Comparison of ENCODE assay signal across 25 mouse cellular contexts in genomic region chr10:58969351-58969750, GRCm38 (mm10).
DNase-seq lines count a peak whose midpoint lies in the region; ATAC-seq lines count a peak whose summit lies in the region.
"Had no signal": no experiment of that assay in that cellular context is flagged by ENCODE, and none has a peak within 500 bp of the region (broad histone marks: within the 10 kb centered on the region; RNA-seq: fewer than 3 reads in every experiment).

No protein-coding gene starts in this region.

- H3K9ac ChIP-seq in liver, embryonic 11.5 days (ENCODE audit: low read depth, low read length): no peak overlapping the region
- H3K9ac ChIP-seq: embryonic facial prominence, embryonic 13.5 days; embryonic facial prominence, embryonic 15.5 days; forebrain, embryonic 12.5 days had no signal

- 91% methylated on average over 5 of the region's 5 CpGs for WGBS in liver, embryonic 11.5 days

- H3K9me3 ChIP-seq in liver, embryonic 11.5 days (ENCODE audit: control insufficient read depth, low read length): no peaks in the 10 kb centered on the region
- H3K9me3 ChIP-seq: embryonic facial prominence, embryonic 13.5 days; embryonic facial prominence, embryonic 15.5 days; forebrain, embryonic 10.5 days had no signal

- no peak overlapping the region for H3K4me3 ChIP-seq in liver, embryonic 11.5 days (ENCODE audit: low read depth, low read length)
- H3K4me3 ChIP-seq: embryonic facial prominence, embryonic 13.5 days; embryonic facial prominence, embryonic 15.5 days; erythroblast, embryonic 14.5 days; forebrain, embryonic 10.5 days; forebrain, embryonic 12.5 days had no signal

- no peak overlapping the region for H3K4me2 ChIP-seq in liver, embryonic 11.5 days
- H3K4me2 ChIP-seq: embryonic facial prominence, embryonic 13.5 days; embryonic facial prominence, embryonic 15.5 days; forebrain, embryonic 12.5 days had no signal

- no peak overlapping the region for H3K27ac ChIP-seq in liver, embryonic 11.5 days (ENCODE audit: low read depth, low read length)
- H3K27ac ChIP-seq: embryonic facial prominence, embryonic 13.5 days; embryonic facial prominence, embryonic 15.5 days; forebrain, embryonic 10.5 days; forebrain, embryonic 12.5 days had no signal

- intact Hi-C loops in heart, postnatal 36 days (cut with DNase I): no loop called here

- no peaks in the 10 kb centered on the region for H3K36me3 ChIP-seq in liver, embryonic 11.5 days (ENCODE audit: control insufficient read depth, insufficient read depth, low read length)
- H3K36me3 ChIP-seq: embryonic facial prominence, embryonic 13.5 days; embryonic facial prominence, embryonic 15.5 days; forebrain, embryonic 10.5 days; forebrain, embryonic 12.5 days had no signal

- H3K4me1 ChIP-seq in liver, embryonic 11.5 days (replicated peaks; ENCODE audit: control insufficient read depth, insufficient read depth, low read length): no peaks in the 10 kb centered on the region
- H3K4me1 ChIP-seq: embryonic facial prominence, embryonic 13.5 days; embryonic facial prominence, embryonic 15.5 days; forebrain, embryonic 10.5 days; forebrain, embryonic 12.5 days had no signal

- no peaks in the 10 kb centered on the region for H3K27me3 ChIP-seq in liver, embryonic 11.5 days (replicated peaks; ENCODE audit: control insufficient read depth, insufficient read depth, low read length)
- H3K27me3 ChIP-seq: embryonic facial prominence, embryonic 13.5 days; embryonic facial prominence, embryonic 15.5 days; forebrain, embryonic 12.5 days had no signal

- no peak for ATAC-seq in liver, embryonic 11.5 days (replicated peaks; ENCODE audit: low FRiP score)
- ATAC-seq: activated CD4-positive, CD25-positive, alpha-beta regulatory T cell, adult 4 months; forebrain, embryonic 14.5 days; forebrain, embryonic 16.5 days; Patski had no signal

- DNase-seq in heart, adult 11 months: peak; percentile 61
- DNase-seq in heart, postnatal 36 days: no peak
- peak; percentile 70 for DNase-seq in 3134 (ENCODE audit: extremely low read depth, insufficient read length, low spot score)
- peak; percentile 5 for DNase-seq in adipocyte (ENCODE audit: low spot score)
- no peak for DNase-seq in liver, embryonic 11.5 days (ENCODE audit: low spot score)
- no peak for DNase-seq in left cerebral cortex, adult 9 months (ENCODE audit: low spot score in 2 of 2)
- DNase-seq: adrenal gland, adult 2 months; adrenal gland, postnatal 10 days; adrenal gland, postnatal 25 days; cerebellum, adult 11 months; cerebellum, adult 18-20 months; cerebellum, adult 8-10 months; cerebellum, adult 9-11 months; cerebellum, postnatal 14 days; cerebellum, postnatal 36 days; embryo, embryonic 11 days had no signal

Comparison
In these comparisons a context has a peak if more than half of its experiments do, and no peak if none do; other contexts are left out.
1. DNase-seq: peak in heart, adult 11 months (single experiment), 3134 (single experiment) and adipocyte (single experiment); none in heart, postnatal 36 days (0 of 2), liver, embryonic 11.5 days (single experiment) and left cerebral cortex, adult 9 months (0 of 2).